Mouse (Mus musculus): ENCODE measurements around the gene Ubl7. TPM values are rescaled to one million over a fixed set of nuclear protein-coding genes. Genes with fewer than 3 reads are reported as not detected.

The Ubl7 gene
- polyA plus RNA-seq, 1 experiment from 2014 or later = 181 TPM

DNA sequence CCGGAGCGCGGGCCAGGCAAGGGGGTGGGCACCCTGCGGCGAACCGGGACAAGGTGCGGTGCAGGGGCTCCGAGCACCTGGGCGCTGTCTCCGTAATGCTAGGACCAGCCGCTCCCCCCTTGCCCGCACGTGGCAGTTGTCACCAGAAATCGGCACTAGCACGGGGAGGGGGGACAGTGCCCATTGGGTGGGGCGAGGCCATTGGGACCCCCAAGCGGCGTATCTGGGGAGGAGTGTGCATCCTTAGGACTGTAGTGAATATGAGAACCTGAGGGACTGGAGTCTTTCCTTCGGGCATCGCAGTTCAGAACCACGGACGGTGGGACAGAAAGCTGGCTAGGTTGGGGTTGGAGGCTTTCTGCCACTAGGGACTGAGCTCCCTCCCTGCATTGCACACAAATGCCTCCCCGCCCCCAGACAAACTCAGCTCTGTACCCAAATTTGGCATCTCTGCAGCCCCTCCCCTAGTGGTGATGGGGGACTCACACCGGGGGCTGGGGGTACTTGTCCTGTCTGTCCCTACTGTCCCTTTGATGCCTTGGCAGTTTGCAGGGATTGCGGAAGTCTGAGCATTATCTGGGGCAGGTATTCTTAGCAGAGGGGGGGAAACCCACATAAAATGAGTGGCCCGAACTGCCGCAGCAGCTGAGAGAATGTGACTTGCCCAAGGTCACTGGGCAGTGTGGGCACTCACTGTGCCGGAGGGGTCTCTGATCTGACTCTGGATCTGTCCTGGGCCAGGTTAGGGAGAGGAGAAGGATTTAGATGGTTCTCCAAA, 30.3 kb downstream of the Ubl7 start:
- Histone ChIP-seq H3K9ac (peak overlapping the region; percentile 96), H3K27ac (peak overlapping the region; percentile 94), H3K36me3 (replicated peaks) (no peaks in the 10 kb centered on the region), H3K4me2 (peak overlapping the region; percentile 89), H3K4me1 (peaks cover 44% of the 10 kb centered on the region), H3K9me3 (no peaks in the 10 kb centered on the region), H3K4me3 (peak overlapping the region; percentile 95), H3K27me3 (replicated peaks) (peaks cover 13% of the 10 kb centered on the region; the same call in 1 of the 2 replicates)
- WGBS = 6% methylated on average over 28 of the region's 28 CpGs
- peak; percentile 19; the same call in 1 of the 2 replicates for ATAC-seq (replicated peaks)

DNA sequence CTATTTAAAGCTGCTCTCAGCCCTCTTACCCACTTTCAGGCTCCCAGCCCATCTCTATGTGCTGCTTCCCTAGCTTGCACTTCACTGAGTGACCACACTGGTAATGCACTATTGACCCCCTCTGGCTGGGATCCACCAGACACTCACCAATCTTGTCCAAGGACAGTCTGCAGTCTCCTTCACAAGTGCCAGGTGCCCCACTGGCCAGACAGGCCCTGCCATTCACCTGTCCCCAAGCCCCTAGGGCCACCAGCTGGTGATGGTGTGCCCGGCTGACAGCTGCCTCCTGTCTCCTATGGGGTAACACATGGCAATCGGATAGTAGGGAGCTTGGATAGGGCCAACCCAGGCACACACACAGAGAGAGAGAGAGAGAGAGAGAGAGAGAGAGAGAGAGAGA, 31.3 kb downstream of the Ubl7 start:
- Histone ChIP-seq H3K27me3 (replicated peaks) (peaks cover 13% of the 10 kb centered on the region; the same call in 1 of the 2 replicates), H3K9me3 (no peaks in the 10 kb centered on the region), H3K4me1 (peaks cover 50% of the 10 kb centered on the region), H3K4me2 (peak overlapping the region; percentile 89), H3K27ac (no peak overlapping the region), H3K4me3 (peak overlapping the region; percentile 95), H3K9ac (no peak overlapping the region; the same call in 1 of the 2 replicates), H3K36me3 (replicated peaks) (no peaks in the 10 kb centered on the region)
- 66% methylated on average over 2 of the region's 2 CpGs for WGBS
- no peak for ATAC-seq (replicated peaks)

DNA sequence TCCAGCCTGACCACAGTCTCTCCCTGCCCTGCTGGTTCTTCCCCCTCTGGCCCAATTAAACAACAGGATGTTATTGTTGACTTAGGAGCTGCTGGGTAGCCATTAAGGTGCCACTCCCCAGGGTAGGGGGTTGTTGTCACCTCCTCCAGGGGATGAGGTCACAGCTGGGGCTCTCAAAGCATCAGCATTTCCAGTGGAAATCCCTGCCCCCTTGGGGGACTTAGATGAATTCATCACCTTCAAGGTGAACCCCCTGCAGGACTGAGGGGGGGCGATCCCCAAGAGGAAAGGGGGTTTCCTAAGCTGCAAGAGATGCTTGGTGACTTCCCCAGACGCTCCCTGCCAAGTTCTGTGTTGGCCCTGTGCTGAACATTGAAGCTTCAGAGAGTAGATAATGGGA, 32.3 kb downstream of the Ubl7 start:
- no peak overlapping the region for H3K4me2 ChIP-seq
- H3K4me1 ChIP-seq = peaks cover 50% of the 10 kb centered on the region
- no peak overlapping the region for H3K4me3 ChIP-seq
- no peak overlapping the region for H3K27ac ChIP-seq
- peaks cover 11% of the 10 kb centered on the region; the same call in 1 of the 2 replicates for H3K27me3 ChIP-seq (replicated peaks)
- ATAC-seq (replicated peaks) = no peak
- H3K9me3 ChIP-seq = no peaks in the 10 kb centered on the region
- no peaks in the 10 kb centered on the region for H3K36me3 ChIP-seq (replicated peaks)
- no peak overlapping the region for H3K9ac ChIP-seq
- WGBS = 37% methylated on average over 2 of the region's 2 CpGs

DNA sequence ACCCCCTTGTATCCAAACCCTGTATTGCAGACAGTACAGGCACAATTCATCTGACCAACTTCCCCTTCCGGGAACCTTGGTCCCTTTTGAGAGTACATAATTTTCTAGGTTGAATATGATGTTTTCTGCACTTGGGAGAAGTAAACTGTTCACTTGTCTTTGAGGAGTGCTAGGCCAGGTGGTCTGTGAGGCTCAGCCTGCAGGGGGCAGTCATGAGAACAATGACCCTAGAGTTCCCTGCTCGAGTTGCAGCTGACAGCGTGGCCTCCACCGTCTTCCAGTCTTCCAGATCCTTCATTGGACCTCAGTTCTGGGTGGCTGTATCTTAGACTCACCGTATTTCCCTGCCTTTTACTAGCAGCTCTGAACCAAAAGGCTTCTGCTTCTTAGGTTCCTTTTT, 33.8 kb downstream of the Ubl7 start:
- Histone ChIP-seq H3K4me2 (no peak overlapping the region), H3K27me3 (replicated peaks) (peaks cover 5% of the 10 kb centered on the region; the same call in 1 of the 2 replicates), H3K4me3 (no peak overlapping the region), H3K9ac (no peak overlapping the region), H3K4me1 (peaks cover 48% of the 10 kb centered on the region), H3K27ac (no peak overlapping the region), H3K9me3 (no peaks in the 10 kb centered on the region), H3K36me3 (replicated peaks) (no peaks in the 10 kb centered on the region)
- 27% methylated on average over 5 of the region's 5 CpGs for WGBS
- no peak for ATAC-seq (replicated peaks)

DNA sequence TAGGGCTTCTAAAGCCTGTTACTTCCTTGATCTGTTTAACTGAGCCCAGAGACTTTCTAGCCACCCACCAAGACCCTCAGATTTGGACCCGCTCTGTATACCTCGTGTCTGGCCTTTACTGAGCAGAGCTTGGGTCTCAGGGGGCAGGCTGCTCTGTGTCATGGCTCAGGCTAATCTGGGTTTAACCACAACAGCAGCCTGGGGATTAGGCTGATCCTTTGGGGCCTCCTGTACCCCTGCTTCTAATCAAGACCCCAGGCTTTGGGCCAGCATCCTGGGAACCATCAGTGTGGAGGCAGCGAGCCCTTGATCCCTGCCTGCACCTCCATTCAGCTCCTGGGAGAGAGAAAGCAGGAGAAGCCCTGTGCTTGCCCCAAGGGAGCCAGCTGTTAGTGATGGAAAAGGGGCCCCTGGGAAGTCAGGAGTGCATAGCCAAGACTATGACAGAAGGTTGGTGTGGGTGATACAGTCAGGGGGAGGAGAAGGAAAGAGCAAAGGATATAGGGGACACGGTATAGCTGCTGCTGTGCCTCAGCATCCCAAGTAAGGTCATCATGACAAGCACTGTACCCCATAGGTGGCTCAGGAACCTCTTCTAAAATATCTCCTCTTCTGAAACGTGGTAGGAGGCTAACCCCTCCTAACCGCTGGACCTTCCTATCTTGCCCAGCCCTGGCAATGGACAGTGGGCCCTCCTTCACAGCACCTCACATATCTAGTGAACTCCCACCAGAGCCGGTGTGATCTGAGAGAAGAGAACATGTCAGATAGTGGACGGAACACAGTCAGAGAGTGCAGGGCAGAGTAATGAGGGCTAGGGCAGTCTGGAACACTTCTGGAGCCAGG, 35.2 kb downstream of the Ubl7 start:
- H3K9ac ChIP-seq = no peak overlapping the region
- peaks cover 5% of the 10 kb centered on the region; the same call in 1 of the 2 replicates for H3K27me3 ChIP-seq (replicated peaks)
- 61% methylated on average over 8 of the region's 8 CpGs for WGBS
- no peak overlapping the region for H3K27ac ChIP-seq
- no peaks in the 10 kb centered on the region for H3K9me3 ChIP-seq
- no peak overlapping the region for H3K4me3 ChIP-seq
- H3K4me2 ChIP-seq = no peak overlapping the region
- no peaks in the 10 kb centered on the region for H3K36me3 ChIP-seq (replicated peaks)
- H3K4me1 ChIP-seq = peaks cover 56% of the 10 kb centered on the region
- no peak for ATAC-seq (replicated peaks)

DNA sequence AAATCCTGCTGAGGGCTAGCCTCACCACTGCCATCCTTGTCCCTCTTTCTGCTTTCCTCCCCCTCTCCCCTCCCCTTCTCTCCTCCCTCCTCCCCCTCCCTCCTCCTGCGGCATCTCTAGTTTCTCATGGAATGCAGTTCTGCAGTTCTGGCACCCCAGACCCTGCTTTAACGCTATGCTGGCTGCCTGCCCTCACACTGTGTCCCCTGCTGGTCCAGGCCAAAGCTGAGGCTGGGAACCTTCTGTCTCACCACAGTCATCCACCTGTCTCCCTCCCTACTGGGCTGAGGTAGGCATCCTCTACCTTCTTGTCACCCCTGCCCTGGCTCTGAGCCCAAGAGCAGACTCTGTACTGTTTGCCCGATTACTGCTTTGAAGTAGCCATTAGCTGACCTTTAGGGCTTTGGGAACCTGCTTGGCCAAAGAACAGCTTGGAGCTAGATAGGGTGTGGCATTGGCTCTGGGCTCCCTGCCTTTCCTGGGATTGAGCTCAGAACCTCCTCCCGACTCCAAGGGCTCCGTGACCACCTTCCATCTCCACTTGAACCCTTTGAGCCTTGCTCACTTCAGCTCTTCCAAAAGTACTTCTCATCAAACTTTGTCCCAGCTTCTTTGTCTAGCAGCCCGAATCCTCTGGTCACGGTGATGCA, 36.7 kb downstream of the Ubl7 start:
- 65% methylated on average over 7 of the region's 7 CpGs for WGBS
- ATAC-seq (replicated peaks) = no peak

DNA sequence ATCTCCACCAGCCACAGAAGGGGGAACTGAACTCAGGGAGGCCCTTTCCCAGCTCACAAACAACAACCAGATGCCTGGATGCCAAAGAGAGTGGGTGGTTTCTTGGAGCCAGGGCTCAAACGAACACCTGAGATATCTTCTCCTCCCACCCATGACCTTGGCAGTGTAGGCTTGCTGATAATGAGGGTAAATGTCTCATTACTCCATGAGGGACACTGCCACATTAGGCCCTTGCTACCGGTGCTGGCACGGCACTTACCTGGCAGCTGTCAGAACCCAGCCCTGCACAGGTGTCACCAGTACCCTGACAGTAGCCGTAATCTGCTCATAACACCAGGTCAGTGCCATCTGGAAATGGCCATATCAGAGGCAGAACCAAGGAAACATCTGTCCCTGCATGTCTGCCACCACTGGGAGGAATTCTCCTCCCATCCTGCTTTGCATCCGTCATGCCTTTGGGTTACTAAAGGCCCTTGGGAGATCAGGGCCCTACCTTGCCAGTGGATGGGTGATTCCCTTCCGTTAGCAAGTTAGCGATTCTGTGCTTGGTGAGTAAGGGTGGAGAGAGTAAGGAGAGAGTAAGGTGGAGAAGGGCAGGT, 37.7 kb downstream of the Ubl7 start:
- Histone ChIP-seq H3K4me1 (peaks cover 41% of the 10 kb centered on the region), H3K27me3 (replicated peaks) (no peaks in the 10 kb centered on the region), H3K4me3 (no peak overlapping the region), H3K4me2 (no peak overlapping the region), H3K36me3 (replicated peaks) (no peaks in the 10 kb centered on the region), H3K27ac (no peak overlapping the region), H3K9ac (no peak overlapping the region), H3K9me3 (no peaks in the 10 kb centered on the region)
- WGBS = 91% methylated on average over 7 of the region's 7 CpGs
- no peak for ATAC-seq (replicated peaks)

More for the DNA sequence above, 36.7 kb downstream of the Ubl7 start:
- H3K4me1 ChIP-seq = peaks cover 49% of the 10 kb centered on the region
- no peak overlapping the region for H3K9ac ChIP-seq
- no peaks in the 10 kb centered on the region for H3K9me3 ChIP-seq
- H3K4me3 ChIP-seq = no peak overlapping the region
- no peaks in the 10 kb centered on the region for H3K27me3 ChIP-seq (replicated peaks)
- H3K4me2 ChIP-seq = no peak overlapping the region
- no peaks in the 10 kb centered on the region for H3K36me3 ChIP-seq (replicated peaks)
- no peak overlapping the region for H3K27ac ChIP-seq

DNA sequence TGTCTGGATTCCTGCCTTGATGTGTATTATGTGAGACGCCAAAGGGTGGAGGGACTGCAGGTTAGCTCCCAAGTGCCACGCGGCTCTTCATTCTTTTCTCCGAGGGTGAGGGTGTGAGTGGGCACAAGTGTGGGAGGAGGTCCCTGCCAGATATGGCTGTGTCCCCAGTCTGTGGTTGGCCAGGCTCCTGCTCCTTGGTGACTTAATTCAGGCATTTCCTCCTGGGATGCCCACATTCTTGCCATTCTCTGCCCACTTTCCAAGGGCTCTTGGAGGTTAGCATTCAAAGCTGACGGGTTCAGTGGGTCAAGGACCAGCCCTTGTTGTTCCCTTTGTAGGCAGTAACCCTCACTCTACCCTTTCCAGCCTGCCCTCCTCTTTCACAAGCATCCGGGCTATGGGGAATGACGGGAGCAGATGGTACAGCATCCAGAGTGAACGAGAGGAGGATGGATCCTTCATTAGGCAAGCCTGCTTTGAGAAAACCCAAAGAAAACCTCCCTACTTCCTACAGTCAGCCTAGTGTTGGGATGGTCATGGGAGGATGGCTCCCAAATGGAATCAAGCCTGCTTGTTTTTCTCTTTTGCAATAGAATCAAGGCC, 38.4 kb downstream of the Ubl7 start:
- no peak overlapping the region for H3K27ac ChIP-seq
- WGBS = 77% methylated on average over 8 of the region's 8 CpGs
- ATAC-seq (replicated peaks) = no peak
- no peak overlapping the region for H3K9ac ChIP-seq
- H3K9me3 ChIP-seq = no peaks in the 10 kb centered on the region
- H3K4me2 ChIP-seq = no peak overlapping the region
- peaks cover 41% of the 10 kb centered on the region for H3K4me1 ChIP-seq
- H3K27me3 ChIP-seq (replicated peaks) = no peaks in the 10 kb centered on the region
- no peaks in the 10 kb centered on the region for H3K36me3 ChIP-seq (replicated peaks)
- H3K4me3 ChIP-seq = no peak overlapping the region

DNA sequence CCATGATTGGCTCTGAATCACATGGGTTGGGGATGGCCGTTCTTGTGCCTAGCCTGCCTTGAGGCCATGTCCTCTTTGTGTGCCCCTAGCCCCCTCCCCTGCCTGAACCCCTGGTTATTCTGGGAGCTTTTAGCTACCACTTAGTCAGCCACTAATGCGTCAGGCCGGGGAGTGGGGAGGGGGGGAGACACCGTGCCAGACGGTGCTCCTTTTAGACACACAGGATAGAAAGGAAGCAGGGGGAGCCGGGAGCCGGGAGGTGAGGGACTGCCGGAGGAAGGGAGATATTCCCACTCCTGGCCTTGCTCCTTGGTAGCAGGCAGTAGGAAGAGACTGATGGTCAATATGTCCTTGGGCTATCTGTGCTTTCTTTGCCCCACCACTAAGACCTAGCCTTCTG, 39.1 kb downstream of the Ubl7 start:
- no peak overlapping the region for H3K9ac ChIP-seq
- H3K9me3 ChIP-seq = no peaks in the 10 kb centered on the region
- 50% methylated on average over 8 of the region's 8 CpGs for WGBS
- H3K4me3 ChIP-seq = no peak overlapping the region
- H3K4me2 ChIP-seq = no peak overlapping the region
- no peak for ATAC-seq (replicated peaks)
- no peak overlapping the region for H3K27ac ChIP-seq
- no peaks in the 10 kb centered on the region for H3K27me3 ChIP-seq (replicated peaks)
- peaks cover 41% of the 10 kb centered on the region for H3K4me1 ChIP-seq
- peaks cover 1% of the 10 kb centered on the region; the same call in 1 of the 2 replicates for H3K36me3 ChIP-seq (replicated peaks)

DNA sequence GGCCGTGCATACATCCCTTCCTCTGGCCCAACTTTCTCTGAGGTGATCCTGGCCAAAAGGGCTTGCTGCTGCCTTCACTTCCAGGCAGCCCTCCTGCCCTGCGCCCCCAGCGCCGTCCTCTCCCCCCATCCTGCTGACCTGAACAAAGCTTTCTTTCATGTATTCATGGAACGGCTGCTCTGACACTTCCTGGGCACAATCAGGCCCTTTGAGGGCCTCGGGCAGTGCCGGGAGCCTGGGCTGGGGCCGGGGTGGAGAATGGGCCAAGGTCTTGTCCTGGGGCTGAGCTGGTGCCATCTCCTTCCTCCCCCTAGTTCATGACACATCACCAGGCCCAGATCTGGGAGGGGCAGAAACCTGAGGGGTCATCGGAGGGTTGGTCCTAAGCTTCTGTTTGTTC, 39.7 kb downstream of the Ubl7 start:
- no peaks in the 10 kb centered on the region for H3K27me3 ChIP-seq (replicated peaks)
- H3K36me3 ChIP-seq (replicated peaks) = peaks cover 4% of the 10 kb centered on the region; the same call in 1 of the 2 replicates
- H3K9ac ChIP-seq = no peak overlapping the region
- H3K27ac ChIP-seq = no peak overlapping the region
- 37% methylated on average over 9 of the region's 9 CpGs for whole genome bisulfite sequencing
- H3K4me3 ChIP-seq = no peak overlapping the region
- H3K9me3 ChIP-seq = no peaks in the 10 kb centered on the region
- H3K4me2 ChIP-seq = no peak overlapping the region
- H3K4me1 ChIP-seq = peaks cover 38% of the 10 kb centered on the region
- ATAC-seq (replicated peaks) = no peak

DNA sequence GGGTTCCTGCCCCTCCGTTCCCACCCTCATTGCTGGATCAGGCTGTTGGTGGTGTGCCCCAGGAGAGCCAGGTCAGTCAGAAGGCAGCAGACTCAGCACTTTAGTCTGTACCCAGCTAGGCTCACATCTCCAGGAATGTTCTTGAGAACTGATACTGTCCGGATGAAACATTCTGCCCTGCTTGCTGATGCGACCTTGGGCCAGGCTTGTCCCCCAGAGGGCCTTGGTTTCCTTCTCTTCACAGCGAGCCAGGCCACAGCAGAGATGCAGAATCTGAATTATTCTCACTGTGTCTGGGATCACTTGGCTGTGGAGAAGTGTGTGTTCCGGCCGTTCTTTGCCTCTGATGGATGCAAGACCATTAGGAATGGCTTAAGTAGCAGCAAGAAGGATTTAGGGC, 41.2 kb downstream of the Ubl7 start:
- Histone ChIP-seq H3K9ac (no peak overlapping the region), H3K4me1 (peaks cover 27% of the 10 kb centered on the region), H3K27ac (no peak overlapping the region), H3K4me3 (no peak overlapping the region), H3K27me3 (replicated peaks) (no peaks in the 10 kb centered on the region), H3K9me3 (no peaks in the 10 kb centered on the region), H3K4me2 (no peak overlapping the region), H3K36me3 (replicated peaks) (peaks cover 13% of the 10 kb centered on the region; the same call in 1 of the 2 replicates)
- 58% methylated on average over 6 of the region's 6 CpGs for WGBS
- no peak for ATAC-seq (replicated peaks)

Data from midbrain, embryonic 15.5 days (tissue).